Mouse (Mus musculus) hindbrain, postnatal 0 days (tissue): ENCODE data around the gene Plk1. TPM values are rescaled to one million over a fixed set of nuclear protein-coding genes. Genes with fewer than 3 reads are reported as not detected.

Source experiments
- ATAC-seq: fragments of 200-750 bp; cut with Nextera tagmentation; 2 replicates; pipeline ENCODE4 v1.8.0; 2017; ENCODE audit warnings: mild to moderate bottlenecking, moderate TSS enrichment, moderate library complexity
- DNase-seq: peaks from one replicate; pipeline ENCODE4 v3.0.0-alpha.2; 2015; ENCODE audit warnings: low spot score
- H3K27ac ChIP-seq: fragments of 300-500 bp; sonication (generic); 2 replicates; pipeline ENCODE4 v1.5.1; 2014; ENCODE audit warnings: mild to moderate bottlenecking
- H3K27me3 ChIP-seq: fragments of 300-500 bp; sonication (generic); 2 replicates; pipeline ENCODE4 v1.6.1; 2014; ENCODE audit warnings: low read length, mixed read lengths; ENCODE audit not compliant: insufficient read depth
- H3K36me3 ChIP-seq: fragments of 300-500 bp; sonication (generic); 2 replicates; pipeline ENCODE4 v1.6.1; 2014; ENCODE audit warnings: low read length, mixed read lengths; ENCODE audit not compliant: insufficient read depth
- H3K4me1 ChIP-seq: fragments of 300-500 bp; sonication (generic); 2 replicates; pipeline ENCODE4 v1.6.1; 2014; ENCODE audit warnings: antibody characterized with exemption, low read length, mixed read lengths; ENCODE audit not compliant: insufficient read depth
- H3K4me2 ChIP-seq: fragments of 300-500 bp; sonication (generic); 2 replicates; pipeline ENCODE4 v1.6.1; 2014; ENCODE audit warnings: low read depth, mild to moderate bottlenecking, low read length, moderate library complexity, mixed read lengths
- H3K4me3 ChIP-seq: fragments of 300-500 bp; sonication (generic); 2 replicates; pipeline ENCODE4 v1.5.1; 2014; ENCODE audit warnings: low read length
- H3K9ac ChIP-seq: fragments of 300-500 bp; sonication (generic); replicated peaks from 2 replicates; pipeline ENCODE4 v1.6.1; 2014; ENCODE audit warnings: mild to moderate bottlenecking, low read length, moderate library complexity, mixed read lengths
- H3K9me3 ChIP-seq: fragments of 300-500 bp; sonication (generic); 2 replicates; pipeline ENCODE4 v1.6.1; 2016; ENCODE audit warnings: low read length, mixed read lengths
- CTCF ChIP-seq: IDR thresholded peaks from 2 replicates; pipeline ENCODE4 v1.5.1; 2016; ENCODE audit warnings: antibody characterized with exemption, control low read depth, low read depth
- WGBS: fragments of 180-500 bp; shearing (Covaris S2); extraction: QIAGEN DNeasy Blood & Tissue Kit; methylation state at CpG from one replicate; pipeline ENCODE4 v1.1.7; 2014; 5-methylcytosine and 5-hydroxymethylcytosine counted together
- polyA plus RNA-seq: library from polyadenylated mRNA; unstranded; fragments of >200 nt; fragmentation: Nextera tagmentation; extraction: Ambion mirVana; gene quantifications from 2 replicates; pipeline ENCODE4 v1.2.1, GENCODE M21; 2015
- total RNA-seq: library from RNA; depleted of rRNA; stranded (reverse); fragments of >200 nt; gene quantifications from 2 replicates; pipeline ENCODE4 v1.2.3, GENCODE M21; 2014

Gene Plk1
- total and polyA plus RNA-seq, 2 experiments from 2014 or later: 15.1 to 15.6 TPM

GRCm38 (mm10) chr7:122186043-122186442 is 26.8 kb downstream of the Plk1 start, which contains the start of gene Ern2:
Gene Ern2, minus strand, starts transcription at chr7:122186207.
- Histone ChIP-seq H3K27me3 (no peaks in the 10 kb centered on the region), H3K4me3 (no peak within 1 kb of the TSS), H3K4me1 (no peaks in the 10 kb centered on the region), H3K4me2 (peak within 1 kb of the TSS; percentile 46), H3K9ac (no peak within 1 kb of the TSS), H3K9me3 (no peaks in the 10 kb centered on the region), H3K27ac (no peak within 1 kb of the TSS), H3K36me3 (no peaks in the 10 kb centered on the region)
- ATAC-seq (peak; percentile 29; the same call in 1 of the 2 replicates), DNase-seq (no peak)
- WGBS: 25% methylated on average over 12 of the region's 17 CpGs
- no peak for TF ChIP-seq CTCF

- H3K4me2 ChIP-seq: no peak overlapping the region
- H3K27ac ChIP-seq: no peak overlapping the region
- DNase-seq: peak; percentile 76
- ATAC-seq: 0 out of 2 replicates have a peak, but pooled peaks have one; percentile 32
- H3K9me3 ChIP-seq: no peaks in the 10 kb centered on the region
- no peak overlapping the region for H3K9ac ChIP-seq
- no peaks in the 10 kb centered on the region for H3K27me3 ChIP-seq
- no peak overlapping the region for H3K4me3 ChIP-seq
- no peaks in the 10 kb centered on the region for H3K36me3 ChIP-seq
- no peaks in the 10 kb centered on the region for H3K4me1 ChIP-seq
- peak; percentile 92 for TF ChIP-seq CTCF
- 23% methylated on average over 7 of the region's 7 CpGs for WGBS
These were observed 30.2 kb downstream of the Plk1 start for GRCm38 (mm10) chr7:122189484-122189883.

- DNase-seq (no peak), ATAC-seq (no peak)
- no peak overlapping the region for H3K4me2 ChIP-seq
- H3K9ac ChIP-seq: no peak overlapping the region
- no peaks in the 10 kb centered on the region for H3K4me1 ChIP-seq
- WGBS: 63% methylated on average over 10 of the region's 10 CpGs
- no peaks in the 10 kb centered on the region for H3K36me3 ChIP-seq
- H3K9me3 ChIP-seq: no peaks in the 10 kb centered on the region
- no peak overlapping the region for H3K27ac ChIP-seq
- TF ChIP-seq CTCF: no peak
- no peaks in the 10 kb centered on the region for H3K27me3 ChIP-seq
- H3K4me3 ChIP-seq: no peak overlapping the region
These were observed 31.9 kb downstream of the Plk1 start for GRCm38 (mm10) chr7:122191097-122191496.

GRCm38 (mm10) chr7:122193919-122194318 is 34.7 kb downstream of the Plk1 start:
- no peak overlapping the region for H3K4me3 ChIP-seq
- H3K4me2 ChIP-seq: no peak overlapping the region
- no peaks in the 10 kb centered on the region for H3K9me3 ChIP-seq
- H3K36me3 ChIP-seq: no peaks in the 10 kb centered on the region
- peak; percentile 18; the same call in 1 of the 2 replicates for TF ChIP-seq CTCF
- H3K4me1 ChIP-seq: no peaks in the 10 kb centered on the region
- DNase-seq: no peak
- H3K27ac ChIP-seq: no peak overlapping the region
- no peaks in the 10 kb centered on the region for H3K27me3 ChIP-seq
- no peak overlapping the region for H3K9ac ChIP-seq
- ATAC-seq: no peak

- Histone ChIP-seq H3K4me3 (no peak overlapping the region), H3K9me3 (no peaks in the 10 kb centered on the region), H3K4me1 (no peaks in the 10 kb centered on the region), H3K9ac (no peak overlapping the region), H3K36me3 (no peaks in the 10 kb centered on the region), H3K27ac (no peak overlapping the region), H3K4me2 (no peak overlapping the region), H3K27me3 (no peaks in the 10 kb centered on the region)
- TF ChIP-seq CTCF: no peak
- ATAC-seq (no peak), DNase-seq (no peak)
- WGBS: 87% methylated on average over 9 of the region's 9 CpGs
These were observed 37.5 kb downstream of the Plk1 start for GRCm38 (mm10) chr7:122196771-122197170.

GRCm38 (mm10) chr7:122197306-122197705 is 38.1 kb downstream of the Plk1 start:
- no peak overlapping the region for H3K4me3 ChIP-seq
- H3K9me3 ChIP-seq: no peaks in the 10 kb centered on the region
- no peak overlapping the region for H3K4me2 ChIP-seq
- no peak for ATAC-seq
- no peak overlapping the region for H3K9ac ChIP-seq
- H3K4me1 ChIP-seq: no peaks in the 10 kb centered on the region
- TF ChIP-seq CTCF: peak; percentile 89
- no peaks in the 10 kb centered on the region for H3K36me3 ChIP-seq
- H3K27me3 ChIP-seq: no peaks in the 10 kb centered on the region
- peak; percentile 72 for DNase-seq
- no peak overlapping the region for H3K27ac ChIP-seq
- 42% methylated on average over 4 of the region's 4 CpGs for WGBS

GRCm38 (mm10) chr7:122199296-122199695 is 40.1 kb downstream of the Plk1 start:
- Histone ChIP-seq H3K36me3 (no peaks in the 10 kb centered on the region), H3K4me1 (no peaks in the 10 kb centered on the region), H3K27ac (no peak overlapping the region), H3K9ac (no peak overlapping the region), H3K9me3 (no peaks in the 10 kb centered on the region), H3K4me2 (no peak overlapping the region), H3K27me3 (no peaks in the 10 kb centered on the region), H3K4me3 (no peak overlapping the region)
- WGBS: 34% methylated on average over 5 of the region's 5 CpGs
- ATAC-seq: no peak
- peak; percentile 80 for DNase-seq
- TF ChIP-seq CTCF: peak; percentile 83
